Mouse (Mus musculus) testis, adult 2 months (tissue): ENCODE results near the gene Slc22a2.

ENCODE experiments used
- CTCF ChIP-seq: fragments of 200-500 bp; IDR thresholded peaks from 2 replicates; pipeline ENCODE4 v1.5.1; 2012; ENCODE audit warnings: low read depth, mild to moderate bottlenecking, inconsistent platforms, low read length, moderate library complexity; ENCODE audit not compliant: control insufficient read depth, insufficient read depth, insufficient replicate concordance
- POLR2A ChIP-seq: fragments of 200-500 bp; IDR thresholded peaks from 2 replicates; pipeline ENCODE4 v1.6.1; 2012; ENCODE audit warnings: low read depth, mild to moderate bottlenecking, inconsistent platforms, low read length, moderate library complexity; ENCODE audit not compliant: control insufficient read depth

GRCm38 (mm10) chr17:12565443-12565842, 18.5 kb upstream of the Slc22a2 start:
- TF ChIP-seq POLR2A (no peak), CTCF (no peak)
